Mouse (Mus musculus): ENCODE measurements at regions not wholly inside any gene's neighbourhood (a gene's known extent, or its start where the extent isn't known, plus 50 kb on each side); places are given as distances from the start of the nearest gene placed in this dataset.
A peak's percentile ranks its signal among the peaks of the same experiment; 100 is the strongest.

GRCm38 (mm10) chr12:9478201-9478600 lies 91.7 kb upstream of the Osr1 start:
- no peak overlapping the region for H3K4me3 ChIP-seq (ENCODE audit: control insufficient read depth, low read depth, low read length)
- no peaks in the 10 kb centered on the region for H3K36me3 ChIP-seq (ENCODE audit: control insufficient read depth, insufficient read depth, low read length)
- no peak overlapping the region for H3K27ac ChIP-seq (ENCODE audit: control insufficient read depth, insufficient read depth, low read depth, low read length)
- no peaks in the 10 kb centered on the region for H3K4me1 ChIP-seq (ENCODE audit: control insufficient read depth, insufficient read depth, low read length)
- TF ChIP-seq POLR2A (IDR thresholded peaks at IDR 0.05; ENCODE audit: control insufficient read depth, low read depth, low read length) (no peak), CTCF (IDR thresholded peaks at IDR 0.05; ENCODE audit: control insufficient read depth, insufficient read depth, insufficient replicate concordance, low read depth, low read length) (no peak)
- no peaks in the 10 kb centered on the region for H3K27me3 ChIP-seq (ENCODE audit: control insufficient read depth, insufficient read depth, low read length)

GRCm38 (mm10) chr12:9487674-9488413 lies 82.1 kb upstream of the Osr1 start:
- Histone ChIP-seq H3K27me3 (ENCODE audit: control insufficient read depth, insufficient read depth, low read length) (no peaks in the 10 kb centered on the region), H3K4me1 (ENCODE audit: control insufficient read depth, insufficient read depth, low read length) (no peaks in the 10 kb centered on the region)
- TF ChIP-seq CTCF (IDR thresholded peaks at IDR 0.05; ENCODE audit: control insufficient read depth, insufficient read depth, insufficient replicate concordance, low read depth, low read length) = no peak
- TF ChIP-seq POLR2A (IDR thresholded peaks at IDR 0.05; ENCODE audit: control insufficient read depth, low read depth, low read length) = no peak

GRCm38 (mm10) chr12:9513926-9514325 lies 56.0 kb upstream of the Osr1 start:
- Histone ChIP-seq H3K4me1 (ENCODE audit: control insufficient read depth, insufficient read depth, low read length) (no peaks in the 10 kb centered on the region), H3K27me3 (ENCODE audit: control insufficient read depth, insufficient read depth, low read length) (no peaks in the 10 kb centered on the region), H3K27ac (ENCODE audit: control insufficient read depth, insufficient read depth, low read depth, low read length) (no peak overlapping the region), H3K4me3 (ENCODE audit: control insufficient read depth, low read depth, low read length) (no peak overlapping the region), H3K36me3 (ENCODE audit: control insufficient read depth, insufficient read depth, low read length) (no peaks in the 10 kb centered on the region)
- TF ChIP-seq POLR2A (IDR thresholded peaks at IDR 0.05; ENCODE audit: control insufficient read depth, low read depth, low read length) (no peak), CTCF (IDR thresholded peaks at IDR 0.05; ENCODE audit: control insufficient read depth, insufficient read depth, insufficient replicate concordance, low read depth, low read length) (no peak)

More at GRCm38 (mm10) chr12:9487674-9488413, 82.1 kb upstream of the Osr1 start:
- no peaks in the 10 kb centered on the region for H3K36me3 ChIP-seq (ENCODE audit: control insufficient read depth, insufficient read depth, low read length)
- H3K4me3 ChIP-seq (ENCODE audit: control insufficient read depth, low read depth, low read length) = no peak overlapping the region
- H3K27ac ChIP-seq (ENCODE audit: control insufficient read depth, insufficient read depth, low read depth, low read length) = no peak overlapping the region

- TF ChIP-seq POLR2A (IDR thresholded peaks at IDR 0.05; ENCODE audit: control insufficient read depth, low read depth, low read length) (no peak), CTCF (IDR thresholded peaks at IDR 0.05; ENCODE audit: control insufficient read depth, insufficient read depth, insufficient replicate concordance, low read depth, low read length) (0 out of 2 replicates have a peak, but pooled peaks have one; percentile 16)
- H3K4me1 ChIP-seq (ENCODE audit: control insufficient read depth, insufficient read depth, low read length) = no peaks in the 10 kb centered on the region
- no peaks in the 10 kb centered on the region for H3K36me3 ChIP-seq (ENCODE audit: control insufficient read depth, insufficient read depth, low read length)
Measured at GRCm38 (mm10) chr12:9518782-9519181, 51.1 kb upstream of the Osr1 start.

GRCm38 (mm10) chr12:9519346-9519745 lies 50.6 kb upstream of the Osr1 start:
- no peaks in the 10 kb centered on the region for H3K36me3 ChIP-seq (ENCODE audit: control insufficient read depth, insufficient read depth, low read length)
- H3K4me1 ChIP-seq (ENCODE audit: control insufficient read depth, insufficient read depth, low read length) = no peaks in the 10 kb centered on the region
- no peak overlapping the region for H3K4me3 ChIP-seq (ENCODE audit: control insufficient read depth, low read depth, low read length)
- no peak overlapping the region for H3K27ac ChIP-seq (ENCODE audit: control insufficient read depth, insufficient read depth, low read depth, low read length)
- no peaks in the 10 kb centered on the region for H3K27me3 ChIP-seq (ENCODE audit: control insufficient read depth, insufficient read depth, low read length)
- TF ChIP-seq CTCF (IDR thresholded peaks at IDR 0.05; ENCODE audit: control insufficient read depth, insufficient read depth, insufficient replicate concordance, low read depth, low read length) = no peak
- no peak for TF ChIP-seq POLR2A (IDR thresholded peaks at IDR 0.05; ENCODE audit: control insufficient read depth, low read depth, low read length)

More at GRCm38 (mm10) chr12:9518782-9519181, 51.1 kb upstream of the Osr1 start:
- H3K4me3 ChIP-seq (ENCODE audit: control insufficient read depth, low read depth, low read length) = no peak overlapping the region
- H3K27ac ChIP-seq (ENCODE audit: control insufficient read depth, insufficient read depth, low read depth, low read length) = no peak overlapping the region
- H3K27me3 ChIP-seq (ENCODE audit: control insufficient read depth, insufficient read depth, low read length) = no peaks in the 10 kb centered on the region
